Mouse (Mus musculus) small intestine, adult 2 months (tissue): ENCODE measurements around the gene 9230102O04Rik.

Experiments
- CTCF ChIP-seq: fragments of 200-500 bp; IDR thresholded peaks from 2 replicates; pipeline ENCODE4 v1.5.1; 2012; ENCODE audit warnings: low read depth, mild to moderate bottlenecking, control low read depth, inconsistent platforms, low read length, moderate library complexity, mixed read lengths; ENCODE audit not compliant: insufficient replicate concordance, insufficient read length; ENCODE audit errors: extremely low read depth
- POLR2A ChIP-seq: fragments of 200-500 bp; IDR thresholded peaks from 2 replicates; pipeline ENCODE4 v1.6.1; 2012; ENCODE audit warnings: low read depth, mild to moderate bottlenecking, control low read depth, inconsistent platforms, low read length, moderate library complexity

DNA sequence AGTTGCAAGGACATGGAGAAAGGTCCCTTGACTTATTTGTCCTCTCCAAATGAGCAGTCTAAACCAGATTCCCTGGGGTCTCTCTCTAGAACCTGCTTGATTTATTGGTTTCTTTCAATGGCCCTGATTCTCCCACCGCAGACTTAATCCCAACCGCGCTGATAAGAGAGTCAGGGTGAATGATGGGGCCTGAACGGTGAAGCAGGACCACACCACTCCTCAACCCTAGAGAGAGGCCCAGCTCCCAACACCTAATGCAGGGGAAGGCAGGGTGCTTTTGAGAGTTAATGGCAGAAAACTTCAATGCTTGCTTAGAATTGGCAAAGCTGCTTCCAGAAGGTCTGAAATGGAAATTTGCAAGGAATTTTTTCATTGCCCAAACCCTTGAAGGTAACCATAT, 14.1 kb downstream of the 9230102O04Rik start:
- TF ChIP-seq POLR2A (no peak), CTCF (no peak)
